9 mouse cellular contexts compared by ENCODE assay signal in genomic region chr6:128133679-128134191, GRCm38 (mm10). TPM values are rescaled to one million over a fixed set of nuclear protein-coding genes. Genes with fewer than 3 reads are reported as not detected.
DNase-seq lines count a peak whose midpoint lies in the region; ATAC-seq and TF ChIP-seq lines count a peak whose summit lies in the region.
"Had no signal": no experiment of that assay in that cellular context is flagged by ENCODE, and none has a peak within 500 bp of the region (broad histone marks: within the 10 kb centered on the region; RNA-seq: fewer than 3 reads in every experiment).

No protein-coding gene starts in this region.

- peak overlapping the region; percentile 68 for H3K27ac ChIP-seq in embryonic facial prominence, embryonic 15.5 days (replicated peaks)
- peak overlapping the region; percentile 85 for H3K27ac ChIP-seq in lung, embryonic 16.5 days (ENCODE audit: low read length)
- H3K27ac ChIP-seq in midbrain, postnatal 0 days (ENCODE audit: low read depth, low read length) = no peak overlapping the region

- H3K36me3 ChIP-seq in embryonic facial prominence, embryonic 15.5 days = no peaks in the 10 kb centered on the region
- H3K36me3 ChIP-seq in lung, embryonic 16.5 days (ENCODE audit: control insufficient read depth, insufficient read depth, low read length) = 0 out of 2 replicates have a peak, but pooled peaks cover 4% of the 10 kb centered on the region
- H3K36me3 ChIP-seq in midbrain, postnatal 0 days (ENCODE audit: insufficient read depth, low read length) = no peaks in the 10 kb centered on the region

- TF ChIP-seq CTCF in midbrain, postnatal 0 days (IDR thresholded peaks at IDR 0.05) = no peak

- H3K4me1 ChIP-seq in embryonic facial prominence, embryonic 15.5 days = peaks cover 81% of the 10 kb centered on the region
- peaks cover 47% of the 10 kb centered on the region for H3K4me1 ChIP-seq in lung, embryonic 16.5 days (replicated peaks; ENCODE audit: control insufficient read depth, insufficient read depth, low read length)
- H3K4me1 ChIP-seq in midbrain, postnatal 0 days (ENCODE audit: insufficient read depth, low read length) = no peaks in the 10 kb centered on the region

- H3K4me3 ChIP-seq in embryonic facial prominence, embryonic 15.5 days (replicated peaks) = no peak overlapping the region
- H3K4me3 ChIP-seq in lung, embryonic 16.5 days (ENCODE audit: low read length) = no peak overlapping the region
- H3K4me3 ChIP-seq in midbrain, postnatal 0 days (ENCODE audit: low read depth, low read length) = no peak overlapping the region
- H3K4me3 ChIP-seq: myocyte had no signal

- ATAC-seq in embryonic facial prominence, embryonic 15.5 days (ENCODE audit: insufficient number of reproducible peaks, low FRiP score, low TSS enrichment, low read depth) = no peak
- ATAC-seq in lung, embryonic 16.5 days (ENCODE audit: low read depth) = peak; percentile 15; the same call in 1 of the 2 replicates
- ATAC-seq in midbrain, postnatal 0 days (ENCODE audit: low FRiP score) = no peak

- H3K9ac ChIP-seq in embryonic facial prominence, embryonic 15.5 days = no peak overlapping the region
- peak overlapping the region; percentile 39; the same call in 1 of the 2 replicates for H3K9ac ChIP-seq in lung, embryonic 16.5 days (ENCODE audit: low read length)
- no peak overlapping the region for H3K9ac ChIP-seq in midbrain, postnatal 0 days (replicated peaks; ENCODE audit: low read length, poor library complexity, severe bottlenecking)

- no peaks in the 10 kb centered on the region for H3K27me3 ChIP-seq in embryonic facial prominence, embryonic 15.5 days
- no peaks in the 10 kb centered on the region for H3K27me3 ChIP-seq in lung, embryonic 16.5 days (ENCODE audit: control insufficient read depth, insufficient read depth, low read depth, low read length)
- H3K27me3 ChIP-seq in midbrain, postnatal 0 days (ENCODE audit: insufficient read depth, low read length) = no peaks in the 10 kb centered on the region

- no peaks in the 10 kb centered on the region for H3K9me3 ChIP-seq in embryonic facial prominence, embryonic 15.5 days (replicated peaks)
- H3K9me3 ChIP-seq in lung, embryonic 16.5 days (ENCODE audit: control insufficient read depth, low read length) = no peaks in the 10 kb centered on the region
- H3K9me3 ChIP-seq in midbrain, postnatal 0 days (ENCODE audit: low read length) = no peaks in the 10 kb centered on the region

- peak; percentile 17 for DNase-seq in gastrocnemius, postnatal 14 days
- no peak for DNase-seq in gastrocnemius, adult 8-10 months (ENCODE audit: low spot score in 2 of 2)
- peak; percentile 71 to 74 for DNase-seq in kidney, adult 8-10 months
- DNase-seq in midbrain, postnatal 0 days (ENCODE audit: low spot score) = no peak
- no peak for DNase-seq in right cerebral cortex, postnatal 14 days
- no peak for DNase-seq in layer of hippocampus, adult 9-11 months

- H3K4me2 ChIP-seq in embryonic facial prominence, embryonic 15.5 days (replicated peaks) = no peak overlapping the region
- H3K4me2 ChIP-seq in lung, embryonic 16.5 days (ENCODE audit: low read depth, low read length) = peak overlapping the region; percentile 27; the same call in 1 of the 2 replicates
- H3K4me2 ChIP-seq in midbrain, postnatal 0 days (ENCODE audit: low read depth, low read length, poor library complexity, severe bottlenecking) = no peak overlapping the region

- WGBS in embryonic facial prominence, embryonic 15.5 days = 59% methylated on average over 10 of the region's 10 CpGs
- WGBS in lung, embryonic 16.5 days = 50% methylated on average over 10 of the region's 10 CpGs
- WGBS in midbrain, postnatal 0 days = 75% methylated on average over 10 of the region's 10 CpGs

- intact Hi-C loops in gastrocnemius, postnatal 14 days (cut with DNase I; ENCODE audit: low total_unique reads) = no loop called here

RNA-seq across cellular contexts. Expression of gene Tspan9, which starts 9.7 kb away (rescaled TPM):
- total RNA-seq in gastrocnemius, postnatal 14 days (2021) = 10 to 100 TPM; 45.6 to 71.6 TPM
- total RNA-seq in gastrocnemius, adult 8-10 months (2022) = 10 to 100 TPM; 27.4 to 36.6 (median 31.5) TPM
- polyA plus RNA-seq in embryonic facial prominence, embryonic 15.5 days (2015; fragmentation: Nextera tagmentation; extraction: Ambion mirVana) = 156 and 177 TPM in 2 replicates
- 142 and 158 TPM in 2 replicates for polyA plus RNA-seq in lung, embryonic 16.5 days (2015; fragmentation: Nextera tagmentation; extraction: Ambion mirVana)
- total RNA-seq in midbrain, postnatal 0 days (2014; rRNA removed) = 143 and 160 TPM in 2 replicates
- 50.9 and 58.8 TPM in 2 replicates for polyA plus RNA-seq in midbrain, postnatal 0 days (2015; fragmentation: Nextera tagmentation; extraction: Ambion mirVana)

Comparison
In these comparisons a context has a peak if more than half of its experiments do, and no peak if none do; other contexts are left out.
1. DNase-seq: peak in gastrocnemius, postnatal 14 days (single experiment) and kidney, adult 8-10 months (2 of 2); none in gastrocnemius, adult 8-10 months (0 of 2), midbrain, postnatal 0 days (single experiment), right cerebral cortex, postnatal 14 days (single experiment) and layer of hippocampus, adult 9-11 months (single experiment).